Mouse (Mus musculus): ENCODE measurements around the gene Slc6a2. TPM values are rescaled to one million over a fixed set of nuclear protein-coding genes. Genes with fewer than 3 reads are reported as not detected.

Gene Slc6a2
- total RNA-seq, 1 experiment from 2014 or later = 10.4 TPM

DNA sequence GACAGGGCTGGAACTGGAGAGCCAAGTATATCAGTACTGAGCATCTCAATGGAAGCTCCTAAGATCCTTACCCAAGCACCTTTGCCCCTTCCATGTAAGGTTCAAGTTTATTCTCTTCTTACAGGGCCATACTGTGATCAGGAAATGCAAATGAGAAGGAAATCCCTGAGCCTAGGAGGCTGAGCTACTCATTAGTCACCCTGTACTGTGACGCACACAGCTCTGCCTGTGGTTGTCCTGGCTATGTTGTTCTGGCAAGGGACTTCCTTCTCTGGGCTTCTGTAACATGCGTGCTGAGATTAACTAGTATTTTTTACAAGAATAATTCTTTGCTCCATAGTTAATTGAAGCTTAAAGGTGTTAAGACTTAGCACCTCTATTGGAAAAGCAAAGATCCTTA is 70.8 kb downstream of the Slc6a2 start:
- no peak for DNase-seq

DNA sequence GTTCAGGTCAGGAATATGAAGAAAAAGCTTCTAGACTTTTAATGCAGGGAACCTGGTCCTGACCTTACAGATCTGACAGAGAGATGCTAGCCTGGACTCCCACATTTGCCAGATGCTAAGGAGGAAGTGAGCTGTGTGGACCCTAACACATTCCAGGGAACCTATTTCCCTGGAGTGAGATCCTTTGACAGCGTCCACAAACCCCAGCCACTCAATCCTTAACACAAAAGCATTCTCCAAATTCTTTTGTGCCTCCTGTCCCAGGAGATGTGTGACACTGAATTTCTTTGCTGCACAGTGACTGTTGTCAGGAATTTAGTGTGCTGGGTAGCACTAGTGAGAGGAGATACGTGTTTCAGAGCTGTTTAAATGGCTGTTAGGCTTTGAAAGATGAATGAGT is 79.0 kb downstream of the Slc6a2 start:
- no peak for DNase-seq

DNA sequence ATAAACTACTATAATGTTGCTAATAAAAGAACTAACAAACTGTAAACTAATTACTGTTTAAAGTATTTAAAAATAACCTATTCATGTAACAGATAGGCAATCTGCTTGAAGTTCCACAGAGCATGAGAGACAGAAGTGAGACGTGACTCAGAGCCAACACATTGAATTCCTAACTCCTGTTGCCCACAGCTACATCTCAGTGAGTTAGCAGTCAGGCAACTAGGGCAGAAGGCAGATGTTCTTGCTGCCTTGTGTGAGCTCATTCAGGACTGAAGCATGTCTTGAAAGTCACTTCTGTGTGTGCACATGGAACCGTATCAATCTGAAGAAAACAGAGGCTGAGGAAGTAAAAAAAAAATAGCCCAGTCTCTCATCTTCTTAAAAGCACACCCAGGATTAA is 80.4 kb downstream of the Slc6a2 start:
- DNase-seq = no peak

DNA sequence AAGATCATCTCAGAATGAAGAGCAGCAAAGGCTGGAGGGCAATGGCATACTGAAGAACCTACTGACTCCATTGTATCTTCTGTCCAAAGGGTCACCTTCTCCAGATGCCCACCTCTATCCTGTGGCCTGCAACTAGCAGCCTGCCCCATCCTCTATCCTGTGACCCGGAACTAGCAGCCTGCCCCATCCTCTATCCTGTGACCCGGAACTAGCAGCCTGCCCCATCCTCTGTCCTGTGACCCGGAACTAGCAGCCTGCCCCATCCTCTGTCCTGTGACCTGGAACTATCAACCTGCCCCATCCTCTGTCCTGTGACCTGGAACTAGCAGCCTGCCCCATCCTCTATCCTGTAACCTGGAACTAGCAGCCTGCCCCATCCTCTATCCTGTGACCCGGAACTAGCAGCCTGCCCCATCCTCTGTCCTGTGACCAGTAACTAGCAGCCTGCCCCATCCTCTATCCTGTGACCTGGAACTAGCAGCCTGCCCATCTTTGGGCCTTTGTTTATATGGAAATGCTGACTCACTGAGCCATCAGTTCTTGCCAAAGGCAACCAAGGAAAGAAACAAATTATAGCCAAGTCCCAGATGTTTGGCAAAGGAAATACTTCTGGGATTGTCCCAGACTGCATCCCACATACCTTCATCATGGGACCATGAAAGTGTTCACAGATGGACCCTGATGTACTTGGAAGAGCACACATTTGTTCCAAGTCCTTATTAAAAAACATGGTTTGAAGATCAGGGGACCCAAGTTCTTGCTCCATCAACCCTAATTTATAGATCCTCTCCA is 81.1 kb downstream of the Slc6a2 start:
- DNase-seq = no peak

DNA sequence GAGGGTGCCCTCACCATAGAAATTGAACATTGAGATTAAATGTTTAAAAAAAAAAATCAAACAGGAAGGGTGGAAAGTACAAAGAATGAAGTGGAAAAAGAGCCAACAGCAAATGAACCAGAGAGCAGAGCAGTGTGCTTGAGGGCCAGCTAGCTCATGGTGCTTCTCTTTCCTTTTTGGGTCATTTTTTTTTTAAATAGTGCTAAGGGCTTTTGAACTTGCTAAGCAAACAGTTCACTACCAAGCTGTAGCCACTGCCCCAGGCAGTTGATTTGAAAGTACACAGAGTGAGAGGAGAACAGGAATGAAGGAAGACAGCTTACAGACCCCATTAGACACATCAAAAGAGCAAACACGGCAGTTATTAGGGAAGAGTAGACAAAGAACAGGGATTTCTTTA is 83.2 kb downstream of the Slc6a2 start:
- DNase-seq = no peak

DNA sequence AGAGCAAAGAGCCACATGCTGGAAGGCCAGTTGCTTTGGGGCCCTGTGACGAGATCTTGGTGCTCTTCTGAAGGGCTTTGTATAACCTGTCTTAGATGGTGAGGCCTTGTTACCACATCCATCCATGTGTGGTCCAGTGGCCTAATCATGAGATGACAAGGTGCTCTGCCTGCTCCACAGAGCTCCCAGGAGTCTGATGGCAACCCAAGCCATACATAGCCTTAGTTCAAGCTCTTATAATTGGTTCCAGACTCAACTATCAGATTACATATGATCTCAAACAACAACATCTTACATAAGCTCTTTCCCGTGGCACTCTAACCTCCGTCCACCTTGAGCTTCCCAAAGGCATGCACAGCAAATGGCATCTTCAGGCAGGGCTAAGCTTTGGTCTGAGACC is 88.2 kb downstream of the Slc6a2 start, which contains the start of gene Ces1a:
Ces1a (minus strand) TSS at position 101 of the 400 bp plus-strand sequence.
- no peak for DNase-seq

DNA sequence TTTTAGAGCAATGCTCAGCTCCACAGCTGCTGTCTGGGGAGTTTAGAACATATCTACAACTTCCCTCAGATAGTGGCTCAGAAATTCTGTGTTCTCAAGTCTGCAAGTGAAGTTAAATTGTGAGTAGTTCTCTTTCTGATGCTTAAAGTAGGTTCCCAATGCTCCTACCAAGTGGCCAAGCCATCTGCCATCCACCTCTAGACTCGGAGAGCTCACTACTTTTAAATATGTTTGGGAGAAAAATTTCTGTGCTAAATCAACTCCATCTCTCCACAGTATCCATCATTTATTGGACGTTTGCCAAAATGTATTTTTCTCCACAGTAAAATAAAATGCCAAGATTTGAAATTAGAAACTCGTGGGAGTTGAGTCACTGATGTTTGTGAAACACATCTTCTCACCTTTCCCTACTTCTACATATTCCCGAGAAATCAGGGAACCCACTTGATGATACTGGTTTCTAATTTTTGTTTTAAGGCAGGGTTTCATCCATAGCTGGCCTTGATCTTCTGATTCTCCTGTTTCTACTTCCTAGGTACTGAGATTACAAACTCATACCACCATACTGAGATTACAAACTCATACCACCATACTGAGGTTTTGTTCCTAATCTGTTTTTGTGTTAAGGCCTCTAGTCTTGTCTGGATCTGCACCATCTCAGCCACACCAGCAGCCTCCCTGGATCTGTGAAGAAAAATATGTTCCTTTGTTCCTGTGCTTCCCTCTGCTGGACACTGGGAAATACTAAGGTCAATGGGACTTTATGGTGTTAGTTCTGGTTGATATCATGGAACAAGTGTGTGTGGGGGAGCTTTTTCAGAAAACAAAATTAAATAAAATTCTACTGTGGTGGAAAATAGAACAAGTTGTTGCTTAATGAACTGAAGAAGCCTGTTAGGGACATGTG is 88.9 kb downstream of the Slc6a2 start:
- no peak for DNase-seq

Small RNA genes lying within 50 kb of the gene (microRNA-seq; reads per million reads assigned to microRNA genes)
- 0 reads per million in 2 experiments for gene Gm22151

Other genes starting within 250 kb of the Slc6a2 start
- gene Mmp2, start 132.8 kb upstream of the Slc6a2 start, total RNA-seq (2021) = 16.8 TPM in 2 replicates
- 1.4 and 2.3 TPM in 2 replicates for gene Lpcat2, start 104.7 kb upstream of the Slc6a2 start, total RNA-seq (2021)
- 0.95 TPM in 1 of 2 replicates, not detected in the other for gene Capns2, start 58.7 kb upstream of the Slc6a2 start, total RNA-seq (2021)
- not detected in 2 replicates for gene Ces1a, start 88.1 kb downstream of the Slc6a2 start, total RNA-seq (2021)
- gene Ces1b, start 119.9 kb downstream of the Slc6a2 start, total RNA-seq (2021) = 1.3 TPM in 1 of 2 replicates, not detected in the other
- gene Ces1c, start 171.2 kb downstream of the Slc6a2 start, total RNA-seq (2021) = 19.1 TPM in 1 of 2 replicates, not detected in the other
- gene Ces1d, start 237.8 kb downstream of the Slc6a2 start, total RNA-seq (2021) = 150 and 217 TPM in 2 replicates